ENCODE assay signal across 9 mouse cellular contexts in the genomic region with DNA sequence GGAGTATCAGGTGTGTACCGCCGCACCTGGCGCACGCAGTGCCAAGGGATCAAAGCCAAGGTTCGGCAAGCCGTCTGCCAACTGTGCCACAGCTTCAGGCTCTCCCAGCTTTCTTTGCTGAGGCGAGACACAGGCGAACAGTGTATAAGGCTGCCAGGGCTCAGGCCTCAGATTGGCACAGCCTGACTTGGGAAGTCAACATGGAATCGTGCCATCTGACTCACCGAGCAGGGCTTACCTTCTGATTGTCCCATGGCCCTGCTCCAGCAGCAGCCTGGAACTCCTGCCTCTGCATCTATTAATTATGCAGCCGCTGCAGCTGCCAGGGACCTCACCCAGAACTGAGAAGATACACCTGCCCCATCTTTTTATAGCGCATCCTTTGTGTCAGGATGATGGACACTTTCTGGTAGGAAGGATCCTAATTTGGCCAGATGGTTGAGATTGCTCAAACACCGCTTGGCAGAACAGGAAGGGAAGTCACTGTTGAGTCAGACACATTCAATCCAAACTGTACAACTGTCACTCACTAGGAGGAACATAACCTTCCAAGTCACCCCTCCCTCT. TPM values are rescaled to one million over a fixed set of nuclear protein-coding genes. Genes with fewer than 3 reads are reported as not detected.
A peak's percentile ranks its signal among the peaks of the same experiment; 100 is the strongest.
DNase-seq lines count a peak whose midpoint lies in the region; ATAC-seq lines count a peak whose summit lies in the region.
"Had no signal": no experiment of that assay in that cellular context is flagged by ENCODE, and none has a peak within 500 bp of the region (broad histone marks: within the 10 kb centered on the region; RNA-seq: fewer than 3 reads in every experiment).

No protein-coding gene starts in this region.

- H3K4me2 ChIP-seq in forebrain, embryonic 15.5 days (replicated peaks), result no peak overlapping the region
- no peak overlapping the region for H3K4me2 ChIP-seq in forebrain, embryonic 11.5 days (ENCODE audit: low read depth, low read length, severe bottlenecking)
- H3K4me2 ChIP-seq: limb, embryonic 13.5 days had no signal

- no peak for DNase-seq in forebrain, embryonic 11.5 days (ENCODE audit: low spot score)
- peak; percentile 6 to 23 for DNase-seq in right cerebral cortex, adult 2 months (ENCODE audit: low spot score in 2 of 2)
- no peak for DNase-seq in right cerebral cortex, postnatal 36 days (ENCODE audit: low spot score in 2 of 2)
- DNase-seq in gonadal fat pad, adult 2 months (ENCODE audit: low read depth), result peak; percentile 96
- DNase-seq in gastrocnemius, postnatal 14 days, result no peak

- WGBS in forebrain, embryonic 15.5 days, result 62% methylated on average over 13 of the region's 13 CpGs
- WGBS in forebrain, embryonic 11.5 days, result 88% methylated on average over 13 of the region's 13 CpGs

- no peak overlapping the region for H3K4me3 ChIP-seq in forebrain, embryonic 15.5 days
- H3K4me3 ChIP-seq in forebrain, embryonic 11.5 days (ENCODE audit: low read depth, low read length), result no peak overlapping the region
- H3K4me3 ChIP-seq: limb, embryonic 13.5 days had no signal

- no peak overlapping the region for H3K9ac ChIP-seq in forebrain, embryonic 15.5 days (replicated peaks)
- H3K9ac ChIP-seq in forebrain, embryonic 11.5 days (ENCODE audit: low read length), result no peak overlapping the region
- H3K9ac ChIP-seq: limb, embryonic 13.5 days had no signal

- intact Hi-C loops in gastrocnemius, postnatal 14 days (cut with DNase I; ENCODE audit: low total_unique reads), result no loop called here

- H3K4me1 ChIP-seq in forebrain, embryonic 15.5 days, result peaks cover 5% of the 10 kb centered on the region; the same call in 1 of the 2 replicates
- H3K4me1 ChIP-seq in forebrain, embryonic 11.5 days (replicated peaks; ENCODE audit: control insufficient read depth, insufficient read depth, low read length), result no peaks in the 10 kb centered on the region
- H3K4me1 ChIP-seq: limb, embryonic 13.5 days had no signal

- no peaks in the 10 kb centered on the region for H3K9me3 ChIP-seq in forebrain, embryonic 15.5 days
- H3K9me3 ChIP-seq in forebrain, embryonic 11.5 days (ENCODE audit: control insufficient read depth, low read length), result no peaks in the 10 kb centered on the region

- ATAC-seq in forebrain, embryonic 15.5 days (replicated peaks), result peak; percentile 72; the same call in 1 of the 2 replicates
- ATAC-seq in forebrain, embryonic 11.5 days (replicated peaks; ENCODE audit: low FRiP score), result no peak
- ATAC-seq in megakaryocyte, adult 5-6 weeks (ENCODE audit: poor library complexity, severe bottlenecking), result peak; percentile 94
- no peak for ATAC-seq in activated CD4-positive, CD25-positive, alpha-beta regulatory T cell, adult 4 months

- peak overlapping the region; percentile 4; the same call in 1 of the 2 replicates for H3K27ac ChIP-seq in forebrain, embryonic 15.5 days (replicated peaks)
- H3K27ac ChIP-seq in forebrain, embryonic 11.5 days (ENCODE audit: low read depth, low read length), result no peak overlapping the region
- H3K27ac ChIP-seq: limb, embryonic 13.5 days had no signal

- H3K27me3 ChIP-seq in forebrain, embryonic 15.5 days, result no peaks in the 10 kb centered on the region
- no peaks in the 10 kb centered on the region for H3K27me3 ChIP-seq in forebrain, embryonic 11.5 days (ENCODE audit: control insufficient read depth, insufficient read depth, low read length)
- H3K27me3 ChIP-seq: limb, embryonic 13.5 days had no signal

- H3K36me3 ChIP-seq in forebrain, embryonic 15.5 days, result no peaks in the 10 kb centered on the region
- H3K36me3 ChIP-seq in forebrain, embryonic 11.5 days (ENCODE audit: control insufficient read depth, insufficient read depth, low read length), result no peaks in the 10 kb centered on the region
- H3K36me3 ChIP-seq: limb, embryonic 13.5 days had no signal

RNA-seq across cellular contexts. Expression of a gene that starts 26.9 kb away (rescaled TPM):
- polyA plus RNA-seq in forebrain, embryonic 15.5 days (2015; fragmentation: Nextera tagmentation; extraction: Ambion mirVana), result 180 and 182 TPM in 2 replicates
- polyA plus RNA-seq in forebrain, embryonic 11.5 days (2014; fragmentation: Nextera tagmentation; extraction: Ambion mirVana), result 635 and 669 TPM in 2 replicates
- 2.0 and 2.4 TPM in 2 replicates for polyA plus RNA-seq in gonadal fat pad, adult 2 months (2012; rRNA removed)
- 157 TPM in 2 replicates for total RNA-seq in megakaryocyte, adult 5-6 weeks (2015)
- total RNA-seq in megakaryocyte, adult 5-6 weeks (2017), result 134 and 135 TPM in 2 replicates
- total RNA-seq in gastrocnemius, postnatal 14 days (2021), result 1 to 10 TPM; 8.1 to 8.6 TPM
- polyA plus RNA-seq in activated CD4-positive, CD25-positive, alpha-beta regulatory T cell, adult 4 months (2017; shearing (Covaris generic)), result 100 to 1,000 TPM; 134 to 174 TPM

RNA-seq across cellular contexts. Expression of a gene that starts 53.3 kb away (rescaled TPM):
- polyA plus RNA-seq in forebrain, embryonic 15.5 days (2015; fragmentation: Nextera tagmentation; extraction: Ambion mirVana), result 2.1 TPM in 2 replicates
- 0.76 and 0.85 TPM in 2 replicates for polyA plus RNA-seq in forebrain, embryonic 11.5 days (2014; fragmentation: Nextera tagmentation; extraction: Ambion mirVana)
- 5.2 and 6.1 TPM in 2 replicates for polyA plus RNA-seq in gonadal fat pad, adult 2 months (2012; rRNA removed)
- total RNA-seq in megakaryocyte, adult 5-6 weeks (2015), result not detected in 2 replicates
- total RNA-seq in megakaryocyte, adult 5-6 weeks (2017), result not detected in 2 replicates
- total RNA-seq in gastrocnemius, postnatal 14 days (2021), result 1 to 10 TPM; 6.8 to 7.5 TPM
- polyA plus RNA-seq in activated CD4-positive, CD25-positive, alpha-beta regulatory T cell, adult 4 months (2017; shearing (Covaris generic)), result under 1 TPM in 1 of 2 experiments, not detected in 1; 0.60 TPM

Comparison
In these comparisons a context has a peak if more than half of its experiments do, and no peak if none do; other contexts are left out.
1. ATAC-seq: peak in forebrain, embryonic 15.5 days (single experiment) and megakaryocyte, adult 5-6 weeks (single experiment); none in forebrain, embryonic 11.5 days (single experiment) and activated CD4-positive, CD25-positive, alpha-beta regulatory T cell, adult 4 months (single experiment).
2. DNase-seq: peak in right cerebral cortex, adult 2 months (2 of 2) and gonadal fat pad, adult 2 months (single experiment); none in forebrain, embryonic 11.5 days (single experiment), right cerebral cortex, postnatal 36 days (0 of 2) and gastrocnemius, postnatal 14 days (single experiment).
3. RNA of a gene that starts 26.9 kb away (polyA plus RNA-seq): 635 to 669 TPM in forebrain, embryonic 11.5 days, 180 to 182 TPM in forebrain, embryonic 15.5 days and 134 to 174 TPM in activated CD4-positive, CD25-positive, alpha-beta regulatory T cell, adult 4 months; 2.0 to 2.4 TPM in gonadal fat pad, adult 2 months; every median in the first group is over 10 times any median in the second.